Mouse (Mus musculus) bone marrow, adult 2 months (tissue): ENCODE data around the gene Sdccag8.

ENCODE experiments used
- CTCF ChIP-seq: fragments of 200-500 bp; IDR thresholded peaks from 2 replicates; pipeline ENCODE4 v1.5.1; 2011; ENCODE audit warnings: low read length, control low read depth; ENCODE audit not compliant: control insufficient read depth, insufficient read depth
- POLR2A ChIP-seq: fragments of 200-500 bp; IDR thresholded peaks from 2 replicates; pipeline ENCODE4 v1.6.1; 2011; ENCODE audit warnings: low read depth, mild to moderate bottlenecking, control low read depth, low read length, borderline replicate concordance; ENCODE audit not compliant: control insufficient read depth

GRCm38 (mm10) chr1:176943126-176943525, 128.7 kb downstream of the Sdccag8 start:
- TF ChIP-seq CTCF (no peak), POLR2A (no peak)
